Mouse (Mus musculus): ENCODE measurements at regions not wholly inside any gene's neighbourhood (a gene's known extent, or its start where the extent isn't known, plus 50 kb on each side); places are given as distances from the start of the nearest gene placed in this dataset.

DNA sequence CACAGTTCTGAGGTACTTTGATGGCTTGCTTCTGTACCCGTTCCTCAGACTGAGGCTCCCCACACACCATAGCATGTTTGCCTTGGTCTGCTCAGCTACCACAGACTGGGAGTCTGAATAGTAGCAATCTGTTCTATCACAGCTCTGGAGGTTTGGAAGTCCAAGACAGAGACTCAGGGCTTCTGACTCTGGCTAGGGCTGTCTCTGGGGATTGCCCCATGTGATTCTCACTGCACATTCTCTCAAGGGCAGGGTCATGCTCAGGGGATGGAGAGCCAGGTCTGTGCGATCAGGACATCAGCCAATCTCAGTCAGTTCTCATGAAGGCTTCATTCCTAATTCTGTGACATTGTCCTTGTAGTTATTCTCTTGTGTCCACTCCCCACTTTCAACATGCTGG lies 108.8 kb upstream of the Gdf10 start:
- Histone ChIP-seq H3K4me3 (no peak overlapping the region), H3K9me3 (replicated peaks) (no peaks in the 10 kb centered on the region), H3K4me2 (no peak overlapping the region), H3K27ac (ENCODE audit: poor library complexity, severe bottlenecking) (no peak overlapping the region), H3K36me3 (no peaks in the 10 kb centered on the region), H3K9ac (no peak overlapping the region), H3K27me3 (replicated peaks) (0 out of 2 replicates have a peak, but pooled peaks cover 2% of the 10 kb centered on the region), H3K4me1 (replicated peaks) (peaks cover under 1% of the 10 kb centered on the region; the same call in 1 of the 2 replicates)
- no peak for ATAC-seq (ENCODE audit: insufficient number of reproducible peaks, low FRiP score)
- WGBS, result 80% methylated on average over 2 of the region's 2 CpGs

DNA sequence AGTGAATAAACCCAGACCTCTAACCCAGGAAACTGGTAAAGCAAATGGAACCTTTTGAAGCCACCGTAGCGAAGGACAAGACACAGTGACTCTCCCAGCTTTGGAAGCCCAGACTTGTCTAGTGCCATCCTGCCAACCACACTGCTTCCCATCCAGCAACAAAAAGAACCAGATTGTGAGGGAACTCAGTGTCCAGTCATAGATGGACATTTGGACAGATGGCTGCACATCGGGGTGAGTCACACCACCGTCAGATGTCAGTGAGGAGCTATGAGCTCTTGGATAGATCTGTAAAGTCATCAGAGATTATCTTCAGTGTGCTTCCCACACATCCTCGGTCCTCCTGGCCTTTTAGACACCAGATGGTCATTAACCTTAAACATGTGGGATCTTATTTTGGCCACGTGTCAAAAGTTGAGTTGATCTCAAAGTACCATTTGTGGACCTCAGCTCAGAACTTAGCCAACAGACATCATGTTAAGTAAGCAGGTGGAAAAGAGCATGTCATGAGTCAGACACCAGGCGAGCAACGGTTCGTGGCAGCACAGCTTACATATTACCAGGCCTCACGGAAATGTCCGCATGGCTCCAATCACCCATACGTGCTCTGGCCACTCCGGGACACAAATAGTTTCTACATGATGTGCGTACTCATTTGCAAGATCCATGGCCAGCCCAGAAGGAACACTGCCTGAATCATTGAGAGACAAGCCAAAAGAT lies 102.7 kb upstream of the Gdf10 start:
- ATAC-seq (ENCODE audit: insufficient number of reproducible peaks, low FRiP score), result no peak
- Histone ChIP-seq H3K27me3 (replicated peaks) (peaks cover 19% of the 10 kb centered on the region; the same call in 1 of the 2 replicates), H3K4me3 (no peak overlapping the region), H3K4me1 (replicated peaks) (peaks cover 9% of the 10 kb centered on the region; the same call in 1 of the 2 replicates), H3K27ac (ENCODE audit: poor library complexity, severe bottlenecking) (no peak overlapping the region), H3K36me3 (no peaks in the 10 kb centered on the region), H3K9me3 (replicated peaks) (0 out of 2 replicates have a peak, but pooled peaks cover 4% of the 10 kb centered on the region), H3K9ac (no peak overlapping the region), H3K4me2 (no peak overlapping the region)
- WGBS, result 89% methylated on average over 14 of the region's 14 CpGs

DNA sequence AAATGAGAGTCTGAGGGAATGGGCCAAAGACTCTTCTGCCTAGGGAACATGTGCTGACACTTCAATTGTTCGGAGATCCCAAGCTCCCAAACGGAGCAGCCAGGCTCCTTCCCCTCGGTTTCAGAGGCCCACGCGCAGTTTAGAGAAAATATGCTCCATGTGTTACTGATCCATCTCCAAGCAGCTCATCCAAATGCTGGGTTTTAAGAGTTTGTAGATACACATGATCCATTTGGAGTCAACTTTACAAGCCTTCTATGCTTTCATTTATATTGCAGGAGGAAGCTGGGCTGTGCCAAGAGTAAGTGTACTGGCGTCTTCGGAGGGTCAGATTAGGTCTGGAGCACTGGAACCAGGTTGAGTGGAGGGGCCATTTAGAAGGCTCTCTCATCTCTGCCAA lies 102.0 kb upstream of the Gdf10 start:
- Histone ChIP-seq H3K4me1 (replicated peaks) (peaks cover 9% of the 10 kb centered on the region), H3K27ac (ENCODE audit: poor library complexity, severe bottlenecking) (no peak overlapping the region), H3K4me3 (no peak overlapping the region), H3K4me2 (no peak overlapping the region), H3K36me3 (no peaks in the 10 kb centered on the region), H3K9me3 (replicated peaks) (0 out of 2 replicates have a peak, but pooled peaks cover 4% of the 10 kb centered on the region), H3K9ac (no peak overlapping the region), H3K27me3 (replicated peaks) (peaks cover 19% of the 10 kb centered on the region; the same call in 1 of the 2 replicates)
- WGBS, result 87% methylated on average over 7 of the region's 7 CpGs
- no peak for ATAC-seq (ENCODE audit: insufficient number of reproducible peaks, low FRiP score)

DNA sequence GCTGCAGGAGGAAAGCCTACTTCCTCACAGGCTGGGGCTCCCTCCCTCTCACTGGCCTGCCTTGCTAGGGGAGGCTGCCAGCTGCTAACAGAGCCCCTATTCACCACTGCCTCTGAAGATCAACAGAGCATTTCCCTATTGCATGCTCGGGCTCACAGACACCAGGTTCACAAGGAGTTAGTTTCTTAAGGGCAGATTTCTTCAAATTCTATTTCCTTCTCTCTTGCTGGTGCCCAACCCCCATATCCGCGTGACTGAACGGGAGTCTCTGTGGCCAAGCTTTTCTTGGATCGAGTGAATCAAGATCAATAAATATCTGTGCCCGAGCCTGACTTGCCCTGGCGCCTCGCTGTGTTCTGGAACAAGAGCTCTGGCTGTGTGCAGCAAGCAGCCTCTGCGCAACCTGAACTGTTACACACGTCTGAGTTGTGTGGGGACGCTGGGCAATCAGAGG lies 98.9 kb upstream of the Gdf10 start:
- ATAC-seq (ENCODE audit: insufficient number of reproducible peaks, low FRiP score), result no peak
- Histone ChIP-seq H3K4me1 (replicated peaks) (peaks cover 9% of the 10 kb centered on the region), H3K9me3 (replicated peaks) (0 out of 2 replicates have a peak, but pooled peaks cover 4% of the 10 kb centered on the region), H3K27ac (ENCODE audit: poor library complexity, severe bottlenecking) (no peak overlapping the region; the same call in 1 of the 2 replicates), H3K4me2 (no peak overlapping the region), H3K27me3 (replicated peaks) (peaks cover 23% of the 10 kb centered on the region; the same call in 1 of the 2 replicates), H3K36me3 (no peaks in the 10 kb centered on the region), H3K4me3 (no peak overlapping the region), H3K9ac (no peak overlapping the region)
- WGBS, result 44% methylated on average over 11 of the region's 11 CpGs

DNA sequence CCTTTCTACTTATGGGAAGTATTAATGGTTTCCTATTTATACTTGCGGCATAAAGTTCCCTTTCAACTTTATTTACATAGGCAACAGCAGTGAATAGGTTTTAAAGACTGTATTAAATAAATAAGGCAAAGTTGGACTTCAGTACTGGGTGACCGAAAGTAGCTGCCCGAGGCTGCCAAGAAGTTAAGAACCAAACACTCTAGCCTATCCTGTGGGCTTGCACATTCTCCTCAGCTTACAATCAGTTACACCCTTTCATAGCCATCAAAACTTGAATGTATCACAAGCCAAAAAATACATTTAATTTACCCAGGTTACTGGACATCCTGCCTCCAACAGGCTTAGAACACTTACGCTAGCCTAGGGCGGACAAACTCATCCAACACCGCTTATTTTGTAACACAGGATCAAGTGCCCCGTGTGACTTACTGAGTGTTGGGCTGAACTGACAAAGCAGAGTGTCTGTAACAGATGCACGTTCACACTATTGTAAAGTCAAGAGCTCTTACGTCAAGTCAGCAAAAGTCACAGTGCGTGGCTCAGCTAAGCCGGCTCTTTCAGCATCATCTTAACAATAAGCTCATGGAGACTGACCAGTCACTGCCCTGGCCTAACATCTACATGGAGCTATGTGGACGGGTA lies 97.3 kb upstream of the Gdf10 start:
- Histone ChIP-seq H3K27ac (ENCODE audit: poor library complexity, severe bottlenecking) (no peak overlapping the region), H3K4me1 (replicated peaks) (peaks cover 9% of the 10 kb centered on the region), H3K9me3 (replicated peaks) (0 out of 2 replicates have a peak, but pooled peaks cover 4% of the 10 kb centered on the region), H3K36me3 (no peaks in the 10 kb centered on the region), H3K27me3 (replicated peaks) (peaks cover 23% of the 10 kb centered on the region; the same call in 1 of the 2 replicates), H3K4me3 (no peak overlapping the region), H3K4me2 (no peak overlapping the region), H3K9ac (no peak overlapping the region)
- whole genome bisulfite sequencing, result 65% methylated on average over 12 of the region's 12 CpGs
- ATAC-seq (ENCODE audit: insufficient number of reproducible peaks, low FRiP score), result no peak

DNA sequence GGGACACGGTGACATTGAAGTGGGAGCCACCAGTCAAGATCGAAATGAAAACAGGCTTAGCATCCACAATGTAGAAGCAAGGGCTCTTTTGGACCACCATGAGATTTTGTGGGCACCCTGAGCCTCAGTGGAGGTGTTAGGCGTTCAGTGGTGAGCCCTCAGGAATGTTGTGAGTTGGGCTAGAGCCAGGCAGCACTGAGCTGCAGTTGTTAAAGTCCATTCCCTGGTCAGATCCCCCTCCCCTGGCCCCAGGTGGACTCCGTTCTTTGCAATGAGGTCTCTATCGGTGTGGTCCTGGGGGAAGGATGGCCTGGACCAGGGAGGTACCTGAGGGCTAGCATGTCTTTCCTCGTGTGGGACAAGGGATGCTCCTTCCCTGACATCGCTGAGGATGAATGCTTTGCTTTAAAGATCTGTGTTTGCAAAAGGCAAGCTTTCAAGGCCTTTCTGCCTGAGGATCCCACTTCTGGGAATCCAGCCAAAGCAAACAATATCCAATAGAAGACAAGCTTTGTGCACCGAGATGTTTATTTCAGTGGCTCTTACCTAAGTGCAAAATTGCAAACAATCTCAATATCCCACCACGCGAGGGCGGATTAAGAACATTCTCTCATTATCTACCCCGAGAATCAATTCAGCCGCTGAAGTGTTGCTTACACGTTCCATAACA lies 90.6 kb upstream of the Gdf10 start:
- no peaks in the 10 kb centered on the region for H3K9me3 ChIP-seq (replicated peaks)
- no peak overlapping the region for H3K4me2 ChIP-seq
- no peak overlapping the region for H3K4me3 ChIP-seq
- WGBS, result 54% methylated on average over 14 of the region's 14 CpGs
- no peak overlapping the region for H3K27ac ChIP-seq (ENCODE audit: poor library complexity, severe bottlenecking)
- peaks cover 5% of the 10 kb centered on the region; the same call in 1 of the 2 replicates for H3K27me3 ChIP-seq (replicated peaks)
- no peaks in the 10 kb centered on the region for H3K36me3 ChIP-seq
- H3K4me1 ChIP-seq (replicated peaks), result peaks cover 16% of the 10 kb centered on the region
- ATAC-seq (ENCODE audit: insufficient number of reproducible peaks, low FRiP score), result peak; percentile 17; the same call in 1 of the 2 replicates
- no peak overlapping the region for H3K9ac ChIP-seq

DNA sequence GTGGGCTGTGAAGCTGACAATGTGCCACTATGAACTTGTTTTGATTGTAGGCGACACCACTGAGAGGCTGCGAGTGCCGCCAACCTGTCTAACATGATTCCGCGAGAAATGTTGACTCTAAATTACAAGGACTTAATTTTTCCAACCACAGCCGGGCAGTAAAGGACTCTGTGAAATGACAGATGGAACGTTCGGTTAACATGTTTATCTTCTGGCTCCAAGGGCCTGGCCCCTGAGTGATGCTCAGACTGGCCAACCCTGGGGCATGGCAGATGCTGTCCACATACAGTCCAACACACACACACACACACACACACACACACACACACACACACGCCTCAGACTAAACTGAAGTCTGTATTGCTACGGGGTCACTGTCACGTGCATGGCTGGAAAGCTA lies 87.0 kb upstream of the Gdf10 start:
- Histone ChIP-seq H3K4me2 (no peak overlapping the region), H3K4me1 (replicated peaks) (peaks cover 17% of the 10 kb centered on the region), H3K9me3 (replicated peaks) (no peaks in the 10 kb centered on the region), H3K36me3 (no peaks in the 10 kb centered on the region), H3K9ac (no peak overlapping the region), H3K27ac (ENCODE audit: poor library complexity, severe bottlenecking) (no peak overlapping the region), H3K4me3 (no peak overlapping the region), H3K27me3 (replicated peaks) (0 out of 2 replicates have a peak, but pooled peaks cover 4% of the 10 kb centered on the region)
- no peak for ATAC-seq (ENCODE audit: insufficient number of reproducible peaks, low FRiP score)
- 85% methylated on average over 11 of the region's 11 CpGs for WGBS

DNA sequence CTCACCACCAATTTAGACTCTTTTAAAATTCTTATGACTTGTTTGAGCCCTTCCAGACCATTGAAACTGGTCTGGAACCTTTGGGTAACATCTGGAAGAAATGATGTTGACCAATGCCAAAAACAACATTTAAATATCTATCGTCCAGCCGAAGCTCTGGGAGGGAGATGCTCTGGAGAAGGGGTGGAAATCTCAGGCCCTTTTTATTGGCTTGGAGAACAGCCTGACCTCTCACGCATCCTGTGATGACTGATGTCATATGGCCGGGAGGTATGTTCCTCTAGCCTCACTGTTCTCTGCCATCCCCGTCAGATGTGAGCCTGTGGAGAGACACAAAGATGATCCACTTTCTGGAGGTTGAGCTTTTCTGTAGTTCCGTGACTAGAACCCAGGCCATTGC lies 81.6 kb upstream of the Gdf10 start:
- Histone ChIP-seq H3K27me3 (replicated peaks) (no peaks in the 10 kb centered on the region), H3K4me1 (replicated peaks) (peaks cover 7% of the 10 kb centered on the region), H3K9me3 (replicated peaks) (no peaks in the 10 kb centered on the region), H3K4me3 (no peak overlapping the region), H3K27ac (ENCODE audit: poor library complexity, severe bottlenecking) (no peak overlapping the region), H3K36me3 (no peaks in the 10 kb centered on the region), H3K9ac (no peak overlapping the region), H3K4me2 (no peak overlapping the region)
- WGBS, result 58% methylated on average over 6 of the region's 6 CpGs
- ATAC-seq (ENCODE audit: insufficient number of reproducible peaks, low FRiP score), result no peak

DNA sequence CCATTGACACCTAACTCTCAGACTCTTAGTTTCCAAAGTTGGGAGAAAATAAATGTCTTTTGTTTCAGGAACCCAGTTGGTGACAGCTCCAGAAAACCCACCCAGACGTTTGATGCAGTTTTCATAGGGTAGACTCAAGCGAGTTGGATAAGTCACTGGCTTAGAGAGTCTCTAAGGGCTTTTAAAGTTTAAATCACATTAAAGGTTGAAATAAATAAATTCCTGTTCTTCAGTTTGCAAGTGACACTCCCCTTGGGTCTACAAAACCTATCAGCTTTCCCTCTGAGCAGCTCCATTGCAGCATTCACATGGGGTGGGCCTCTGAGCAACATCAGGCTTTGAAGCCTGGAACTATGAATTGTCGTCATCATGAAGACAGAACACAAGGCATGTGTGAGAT lies 69.9 kb upstream of the Gdf10 start:
- Histone ChIP-seq H3K9me3 (replicated peaks) (no peaks in the 10 kb centered on the region), H3K36me3 (no peaks in the 10 kb centered on the region), H3K27me3 (replicated peaks) (no peaks in the 10 kb centered on the region), H3K4me2 (no peak overlapping the region), H3K4me3 (no peak overlapping the region), H3K27ac (ENCODE audit: poor library complexity, severe bottlenecking) (no peak overlapping the region), H3K9ac (no peak overlapping the region), H3K4me1 (replicated peaks) (peaks cover 10% of the 10 kb centered on the region; the same call in 1 of the 2 replicates)
- WGBS, result 71% methylated on average over 3 of the region's 3 CpGs
- ATAC-seq (ENCODE audit: insufficient number of reproducible peaks, low FRiP score), result no peak

DNA sequence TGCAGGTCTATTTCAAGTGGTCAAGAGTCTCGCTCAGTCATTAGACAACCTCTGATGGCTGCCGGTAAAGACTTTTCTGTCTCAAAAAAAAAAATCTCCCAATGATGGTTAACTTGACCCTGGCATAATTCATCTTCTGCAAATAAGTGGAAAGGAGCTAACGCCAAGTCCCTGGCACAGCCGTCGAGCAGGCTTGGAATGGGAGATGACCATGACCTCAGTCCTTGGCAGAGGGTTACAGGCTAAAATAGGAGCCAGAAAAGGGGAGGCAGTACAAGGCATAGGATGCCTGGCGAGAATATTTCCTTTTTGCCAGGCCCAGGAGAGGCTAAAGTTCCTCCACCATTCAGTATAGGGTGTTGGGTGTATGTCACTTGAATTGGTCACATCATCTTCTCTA lies 69.2 kb upstream of the Gdf10 start:
- WGBS, result 88% methylated on average over 6 of the region's 6 CpGs

DNA sequence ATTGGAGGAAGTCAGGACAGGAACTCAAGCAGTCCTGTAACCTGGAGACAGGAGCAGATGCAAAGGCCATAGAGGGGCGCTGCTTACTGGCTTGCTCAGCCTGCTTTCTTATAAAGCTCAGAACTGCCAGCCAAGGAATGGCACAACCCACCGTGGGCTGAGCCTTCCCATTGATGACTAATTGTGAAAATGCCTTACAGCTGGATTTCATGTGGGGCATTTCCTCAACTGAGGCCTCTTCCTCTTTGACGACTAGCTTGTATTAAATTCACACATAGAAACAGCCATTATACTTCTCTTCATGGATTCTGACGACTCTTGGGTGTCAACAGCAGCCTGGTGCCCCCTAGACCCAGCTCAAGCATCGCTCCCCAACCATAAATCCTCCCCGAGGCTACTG lies 66.4 kb upstream of the Gdf10 start:
- Histone ChIP-seq H3K9me3 (replicated peaks) (no peaks in the 10 kb centered on the region), H3K4me2 (no peak overlapping the region), H3K4me3 (no peak overlapping the region), H3K36me3 (no peaks in the 10 kb centered on the region), H3K27ac (ENCODE audit: poor library complexity, severe bottlenecking) (no peak overlapping the region), H3K27me3 (replicated peaks) (no peaks in the 10 kb centered on the region), H3K4me1 (replicated peaks) (peaks cover 4% of the 10 kb centered on the region; the same call in 1 of the 2 replicates), H3K9ac (no peak overlapping the region)
- ATAC-seq (ENCODE audit: insufficient number of reproducible peaks, low FRiP score), result no peak
- WGBS, result 73% methylated on average over 6 of the region's 6 CpGs

More for the DNA sequence above, 69.2 kb upstream of the Gdf10 start:
- no peak overlapping the region for H3K9ac ChIP-seq
- H3K4me3 ChIP-seq, result no peak overlapping the region
- no peak overlapping the region for H3K27ac ChIP-seq (ENCODE audit: poor library complexity, severe bottlenecking)
- H3K9me3 ChIP-seq (replicated peaks), result no peaks in the 10 kb centered on the region
- H3K4me2 ChIP-seq, result no peak overlapping the region
- H3K36me3 ChIP-seq, result no peaks in the 10 kb centered on the region
- H3K4me1 ChIP-seq (replicated peaks), result peaks cover 10% of the 10 kb centered on the region; the same call in 1 of the 2 replicates
- no peaks in the 10 kb centered on the region for H3K27me3 ChIP-seq (replicated peaks)
- ATAC-seq (ENCODE audit: insufficient number of reproducible peaks, low FRiP score), result no peak

Measured in heart, embryonic 12.5 days (tissue).